Mouse (Mus musculus) embryonic facial prominence, embryonic 15.5 days (tissue): ENCODE results near the gene Il22ra2. TPM values are rescaled to one million over a fixed set of nuclear protein-coding genes. Genes with fewer than 3 reads are reported as not detected.
A peak's percentile ranks its signal among the peaks of the same experiment; 100 is the strongest.

Experiments used
- ATAC-seq: fragments of 200-750 bp; cut with Nextera tagmentation; 2 replicates; pipeline ENCODE4 v1.8.0; 2017; ENCODE audit warnings: low read depth, moderate TSS enrichment; ENCODE audit not compliant: insufficient number of reproducible peaks, low FRiP score, low TSS enrichment
- H3K27ac ChIP-seq: fragments of 300-500 bp; sonication (generic); replicated peaks from 2 replicates; pipeline ENCODE4 v1.5.1; 2015; ENCODE audit warnings: mild to moderate bottlenecking, inconsistent platforms
- H3K27me3 ChIP-seq: fragments of 300-500 bp; sonication (generic); 2 replicates; pipeline ENCODE4 v1.6.1; 2015; ENCODE audit warnings: inconsistent platforms
- H3K36me3 ChIP-seq: fragments of 300-500 bp; sonication (generic); 2 replicates; pipeline ENCODE4 v1.6.1; 2015; ENCODE audit warnings: mild to moderate bottlenecking, inconsistent platforms
- H3K4me1 ChIP-seq: fragments of 300-500 bp; sonication (generic); 2 replicates; pipeline ENCODE4 v1.6.1; 2015; ENCODE audit warnings: inconsistent platforms
- H3K4me2 ChIP-seq: fragments of 300-500 bp; sonication (generic); replicated peaks from 2 replicates; pipeline ENCODE4 v1.6.1; 2015; ENCODE audit warnings: mild to moderate bottlenecking, inconsistent platforms
- H3K4me3 ChIP-seq: fragments of 300-500 bp; sonication (generic); replicated peaks from 2 replicates; pipeline ENCODE4 v1.5.1; 2015; ENCODE audit warnings: mild to moderate bottlenecking, inconsistent platforms
- H3K9ac ChIP-seq: fragments of 300-500 bp; sonication (generic); 2 replicates; pipeline ENCODE4 v1.6.1; 2015; ENCODE audit warnings: inconsistent platforms
- H3K9me3 ChIP-seq: fragments of 300-500 bp; sonication (generic); replicated peaks from 2 replicates; pipeline ENCODE4 v1.6.1; 2016; ENCODE audit warnings: inconsistent platforms
- WGBS: fragments of 180-500 bp; shearing (Covaris S2); methylation state at CpG from one replicate; pipeline ENCODE4 v1.1.7; 2015; 5-methylcytosine and 5-hydroxymethylcytosine counted together
- polyA plus RNA-seq: library from polyadenylated mRNA; unstranded; fragments of >200 nt; fragmentation: Nextera tagmentation; extraction: Ambion mirVana; gene quantifications from 2 replicates; pipeline ENCODE4 v1.2.1, GENCODE M21; 2015

Il22ra2 gene
- polyA plus RNA-seq, 1 experiment from 2014 or later, result 0.37 TPM

DNA sequence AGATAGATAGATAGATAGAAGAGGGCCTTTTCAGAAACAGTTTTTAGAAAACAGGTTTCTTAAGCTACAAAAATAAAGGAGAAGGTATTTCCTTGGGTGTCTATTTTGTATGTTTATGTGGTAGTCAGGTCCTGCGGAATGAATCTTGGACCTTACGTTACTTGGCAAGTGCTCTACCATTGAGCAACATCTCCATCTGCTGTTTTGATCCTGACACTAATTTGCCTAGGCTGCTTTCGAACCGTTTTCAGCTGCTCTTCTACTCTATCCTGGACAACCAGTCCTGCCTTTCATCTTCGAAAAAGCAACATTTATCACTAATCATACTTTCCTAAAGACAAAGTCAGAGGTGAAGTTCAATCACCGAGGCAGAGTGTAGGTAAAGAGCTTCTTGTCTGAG lies 18.6 kb upstream of the Il22ra2 start:
- Histone ChIP-seq H3K4me1 (no peaks in the 10 kb centered on the region), H3K9me3 (no peaks in the 10 kb centered on the region), H3K27ac (no peak overlapping the region), H3K27me3 (no peaks in the 10 kb centered on the region), H3K9ac (no peak overlapping the region), H3K4me2 (no peak overlapping the region), H3K4me3 (no peak overlapping the region), H3K36me3 (peaks cover 75% of the 10 kb centered on the region)
- ATAC-seq, result no peak
- 84% methylated on average over 6 of the region's 6 CpGs for WGBS

DNA sequence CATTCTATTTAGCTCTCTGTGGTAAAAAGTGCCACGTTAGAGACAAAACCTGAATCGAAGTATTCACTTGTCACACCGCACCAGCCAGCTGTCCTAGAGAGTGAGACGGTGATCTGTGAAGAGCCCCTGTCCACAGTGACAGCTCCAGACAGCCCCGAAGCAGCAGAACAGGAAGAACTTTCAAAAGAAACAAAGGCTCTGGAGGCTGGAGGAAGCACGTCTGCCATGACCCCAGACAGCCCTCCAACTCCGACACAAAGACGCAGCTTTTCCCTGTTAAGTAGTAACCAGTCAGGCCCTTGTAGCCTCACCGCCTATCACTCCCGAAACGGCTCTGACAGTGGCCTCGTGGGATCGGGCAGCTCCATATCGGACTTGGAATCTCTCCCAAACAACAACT lies 12.7 kb upstream of the Il22ra2 start:
- Histone ChIP-seq H3K27me3 (no peaks in the 10 kb centered on the region), H3K4me1 (peaks cover 12% of the 10 kb centered on the region), H3K4me3 (no peak overlapping the region), H3K4me2 (no peak overlapping the region), H3K36me3 (peaks cover 47% of the 10 kb centered on the region), H3K27ac (no peak overlapping the region), H3K9me3 (no peaks in the 10 kb centered on the region), H3K9ac (no peak overlapping the region)
- ATAC-seq, result no peak
- 49% methylated on average over 14 of the region's 14 CpGs for WGBS

DNA sequence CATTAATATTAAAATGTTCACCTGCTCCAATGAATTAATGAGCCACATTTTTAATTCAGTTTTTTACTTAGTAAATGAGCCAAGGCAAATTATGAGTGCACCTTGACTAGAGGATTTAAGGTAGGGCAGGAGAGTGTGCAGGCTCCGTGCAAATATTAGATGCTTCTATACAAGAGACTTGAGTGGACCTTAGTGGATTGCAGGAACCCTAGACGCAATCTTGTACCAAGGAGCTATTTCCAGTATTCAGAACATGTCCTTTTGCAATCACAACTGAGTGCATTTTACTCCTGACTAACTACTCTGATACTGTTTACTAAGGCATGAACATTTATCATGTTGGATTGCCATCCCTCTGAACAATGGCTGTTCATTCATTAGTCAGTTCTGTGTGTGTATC lies 10.2 kb upstream of the Il22ra2 start:
- ATAC-seq, result no peak

DNA sequence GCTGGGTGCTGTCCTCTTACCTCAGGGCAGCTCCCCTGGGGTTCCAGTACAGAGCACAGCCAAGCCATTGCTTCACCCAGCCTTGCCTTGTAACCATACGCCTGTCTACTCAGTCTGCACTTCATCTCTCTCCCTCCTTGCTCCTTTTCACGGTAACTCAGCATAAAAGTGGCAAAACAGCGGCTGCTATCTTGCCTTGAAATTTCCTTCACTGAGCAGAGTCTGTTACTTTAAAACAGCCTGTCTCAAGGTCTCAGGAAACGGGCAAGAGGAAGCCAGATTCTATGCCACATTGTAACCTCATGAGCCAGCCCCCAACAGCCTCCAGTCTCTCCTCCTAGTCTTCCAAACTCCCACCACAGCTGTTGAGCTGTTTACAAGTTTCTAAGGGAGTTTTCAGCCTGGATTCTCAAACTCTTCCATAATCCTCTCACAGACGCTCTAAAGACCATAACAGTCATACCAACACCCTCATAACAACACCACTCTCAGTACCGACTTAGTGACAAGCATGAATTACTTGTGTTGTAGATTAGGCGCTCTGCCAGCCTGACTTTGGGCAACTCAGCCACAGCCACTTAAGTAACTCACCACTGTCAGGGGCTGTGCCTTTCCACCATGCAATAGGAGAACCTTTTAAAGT lies 8.6 kb upstream of the Il22ra2 start:
- no peak overlapping the region for H3K4me2 ChIP-seq
- 29% methylated on average over 7 of the region's 7 CpGs for WGBS

More for the DNA sequence above, 10.2 kb upstream of the Il22ra2 start:
- no peak overlapping the region for H3K4me2 ChIP-seq
- peaks cover 24% of the 10 kb centered on the region for H3K36me3 ChIP-seq
- peaks cover 12% of the 10 kb centered on the region for H3K4me1 ChIP-seq
- H3K4me3 ChIP-seq, result no peak overlapping the region
- no peak overlapping the region for H3K27ac ChIP-seq
- no peak overlapping the region for H3K9ac ChIP-seq
- no peaks in the 10 kb centered on the region for H3K27me3 ChIP-seq
- no peaks in the 10 kb centered on the region for H3K9me3 ChIP-seq
- 50% methylated on average over 2 of the region's 2 CpGs for WGBS

DNA sequence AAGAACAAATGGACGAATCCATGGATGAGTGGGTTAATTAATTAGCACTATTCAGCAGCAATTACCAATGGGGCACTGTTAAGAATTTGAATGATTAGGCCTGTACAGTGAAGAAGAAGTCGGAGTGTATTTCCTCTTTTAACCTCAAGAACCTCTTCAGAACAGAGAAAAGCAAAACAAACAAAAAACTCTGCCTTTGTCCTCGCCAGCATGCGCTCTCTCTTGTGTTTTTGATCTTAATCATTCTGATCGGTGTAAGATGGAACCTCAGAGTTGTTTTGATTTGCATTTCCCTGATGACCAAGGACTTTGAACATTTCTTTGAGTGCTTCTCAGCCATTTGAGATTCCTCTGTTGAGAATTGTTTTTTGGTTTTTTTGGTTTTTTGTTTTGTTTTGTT lies 2.1 kb upstream of the Il22ra2 start:
- H3K9ac ChIP-seq, result no peak overlapping the region
- H3K4me3 ChIP-seq, result no peak overlapping the region
- no peak for ATAC-seq
- H3K4me1 ChIP-seq, result no peaks in the 10 kb centered on the region
- no peak overlapping the region for H3K27ac ChIP-seq
- H3K4me2 ChIP-seq, result no peak overlapping the region
- no peaks in the 10 kb centered on the region for H3K36me3 ChIP-seq
- 69% methylated on average over 5 of the region's 5 CpGs for WGBS
- H3K27me3 ChIP-seq, result no peaks in the 10 kb centered on the region
- H3K9me3 ChIP-seq, result no peaks in the 10 kb centered on the region

More for the DNA sequence above, 8.6 kb upstream of the Il22ra2 start:
- H3K4me1 ChIP-seq, result peaks cover 12% of the 10 kb centered on the region
- no peak for ATAC-seq
- H3K36me3 ChIP-seq, result peaks cover 9% of the 10 kb centered on the region; the same call in 1 of the 2 replicates
- H3K27me3 ChIP-seq, result no peaks in the 10 kb centered on the region
- no peak overlapping the region for H3K4me3 ChIP-seq
- peak overlapping the region; percentile 68 for H3K27ac ChIP-seq
- H3K9me3 ChIP-seq, result no peaks in the 10 kb centered on the region
- no peak overlapping the region for H3K9ac ChIP-seq

DNA sequence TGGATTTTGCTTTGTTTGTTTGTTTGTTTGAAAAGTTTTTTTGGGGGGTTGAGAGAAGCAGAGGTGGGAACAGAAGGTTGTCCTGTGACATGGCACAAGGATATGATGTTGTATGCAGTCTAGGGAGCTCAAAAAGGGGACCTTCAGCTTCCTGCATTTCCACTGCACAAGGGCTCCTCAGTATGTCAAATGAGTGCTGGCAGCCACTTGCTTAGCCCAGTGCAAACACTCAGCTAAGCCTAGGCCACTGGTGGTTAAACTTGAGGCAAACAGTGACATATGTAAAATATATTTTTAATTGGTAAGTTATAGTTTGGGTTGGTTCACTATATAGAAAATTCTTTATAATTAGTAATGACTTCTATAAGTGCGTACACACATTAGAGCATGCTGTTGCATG lies 2.8 kb downstream of the Il22ra2 start:
- H3K36me3 ChIP-seq, result no peaks in the 10 kb centered on the region
- H3K27ac ChIP-seq, result no peak overlapping the region
- H3K9ac ChIP-seq, result no peak overlapping the region
- no peak overlapping the region for H3K4me3 ChIP-seq
- no peak overlapping the region for H3K4me2 ChIP-seq
- no peaks in the 10 kb centered on the region for H3K4me1 ChIP-seq
- ATAC-seq, result no peak
- no peaks in the 10 kb centered on the region for H3K27me3 ChIP-seq
- H3K9me3 ChIP-seq, result no peaks in the 10 kb centered on the region
- WGBS, result 77% methylated on average over 1 of the region's 1 CpGs

DNA sequence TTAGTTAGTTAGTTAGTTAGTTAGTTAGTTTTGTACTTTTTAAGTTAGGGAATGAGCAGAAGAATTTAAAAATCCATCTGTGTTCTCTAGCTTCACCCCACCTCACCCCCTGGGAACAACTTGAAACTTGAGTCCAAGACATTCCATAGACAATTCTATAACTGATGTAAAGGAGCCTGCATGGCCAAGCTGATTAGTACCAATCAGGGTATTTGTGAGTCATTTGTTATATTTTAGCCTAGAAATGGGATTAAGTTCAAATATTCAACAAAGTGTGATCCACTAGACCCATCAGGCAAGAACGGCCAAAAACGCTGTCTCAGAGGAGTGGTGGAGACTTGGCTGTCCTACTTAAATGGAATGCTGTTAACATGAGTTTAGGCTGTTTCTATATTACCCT lies 5.5 kb downstream of the Il22ra2 start:
- Histone ChIP-seq H3K9ac (no peak overlapping the region), H3K9me3 (no peaks in the 10 kb centered on the region), H3K27me3 (no peaks in the 10 kb centered on the region), H3K4me2 (no peak overlapping the region), H3K4me3 (no peak overlapping the region), H3K36me3 (no peaks in the 10 kb centered on the region), H3K4me1 (no peaks in the 10 kb centered on the region), H3K27ac (no peak overlapping the region)
- 80% methylated on average over 2 of the region's 2 CpGs for WGBS
- ATAC-seq, result no peak

DNA sequence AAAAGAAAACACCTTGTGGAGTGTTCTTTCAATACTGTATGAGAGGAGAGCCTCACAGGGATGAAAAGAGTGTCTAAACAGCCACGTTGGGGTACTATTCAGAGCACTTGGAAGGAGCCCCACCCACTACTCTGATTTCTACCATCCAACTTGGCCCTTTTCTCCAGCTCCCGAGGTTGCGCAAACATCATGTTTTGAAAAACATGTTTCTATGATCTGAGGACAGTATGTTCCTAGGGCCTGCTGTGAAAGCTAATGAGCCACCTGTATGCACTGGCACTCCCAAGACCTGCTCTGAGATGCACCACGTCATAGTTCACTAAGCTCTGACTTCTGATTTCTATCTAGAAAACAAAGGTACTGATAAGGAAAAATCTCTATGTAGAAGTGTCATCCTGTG lies 6.0 kb downstream of the Il22ra2 start:
- ATAC-seq, result no peak
- Histone ChIP-seq H3K4me3 (no peak overlapping the region), H3K9ac (no peak overlapping the region), H3K9me3 (no peaks in the 10 kb centered on the region), H3K27ac (no peak overlapping the region), H3K36me3 (no peaks in the 10 kb centered on the region), H3K27me3 (no peaks in the 10 kb centered on the region), H3K4me1 (no peaks in the 10 kb centered on the region), H3K4me2 (no peak overlapping the region)
- 69% methylated on average over 4 of the region's 4 CpGs for WGBS

DNA sequence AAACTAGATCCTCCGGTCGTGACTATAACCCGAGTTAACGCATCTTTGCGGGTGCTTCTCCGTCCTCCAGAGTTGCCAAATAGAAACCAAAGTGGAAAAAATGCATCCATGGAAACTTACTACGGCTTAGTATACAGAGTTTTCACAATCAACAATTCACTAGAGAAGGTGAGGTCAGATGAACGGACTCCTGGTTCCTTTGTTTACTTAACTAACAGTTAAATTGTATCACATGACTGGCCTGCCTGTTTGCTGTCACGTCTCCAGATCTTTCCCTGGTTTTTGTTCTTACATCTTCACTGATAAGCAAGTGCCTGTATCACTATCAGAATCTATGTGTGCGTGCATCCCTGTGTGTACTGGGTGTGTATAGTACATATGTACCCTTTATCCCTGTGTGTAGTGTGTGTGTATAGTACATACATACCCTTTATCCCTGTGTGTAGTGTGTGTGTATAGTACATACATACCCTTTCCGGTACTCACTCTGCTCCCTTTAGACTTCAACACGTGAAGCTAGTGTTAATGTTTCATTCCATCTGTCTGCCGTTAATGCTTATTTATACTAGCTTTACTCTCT lies 9.9 kb downstream of the Il22ra2 start:
- no peaks in the 10 kb centered on the region for H3K36me3 ChIP-seq
- H3K4me2 ChIP-seq, result no peak overlapping the region
- no peak for ATAC-seq
- no peak overlapping the region for H3K4me3 ChIP-seq
- WGBS, result 72% methylated on average over 13 of the region's 13 CpGs
- H3K9ac ChIP-seq, result no peak overlapping the region
- H3K9me3 ChIP-seq, result no peaks in the 10 kb centered on the region
- no peaks in the 10 kb centered on the region for H3K27me3 ChIP-seq
- no peak overlapping the region for H3K27ac ChIP-seq
- no peaks in the 10 kb centered on the region for H3K4me1 ChIP-seq

DNA sequence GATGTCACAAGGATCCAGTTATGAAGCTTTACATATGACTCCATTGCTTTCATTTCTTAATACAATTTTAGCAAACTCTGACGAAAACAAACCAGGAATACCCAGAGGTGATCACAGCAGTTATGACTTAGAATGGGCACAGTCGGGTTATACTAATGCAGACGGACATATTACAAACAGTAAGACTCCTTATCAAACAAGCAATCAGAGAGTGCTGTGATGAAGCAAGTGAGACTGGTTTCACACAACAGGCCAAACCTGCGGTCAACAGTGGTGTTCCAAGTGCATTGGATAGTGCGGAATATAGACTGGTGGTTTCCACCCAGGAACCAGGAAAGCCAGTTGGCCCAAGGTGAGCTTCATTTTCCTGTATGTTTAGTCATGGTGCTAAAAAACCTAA lies 17.1 kb downstream of the Il22ra2 start:
- no peak for ATAC-seq
- no peaks in the 10 kb centered on the region for H3K27me3 ChIP-seq
- WGBS, result 77% methylated on average over 5 of the region's 5 CpGs
- H3K9ac ChIP-seq, result no peak overlapping the region
- H3K9me3 ChIP-seq, result no peaks in the 10 kb centered on the region
- H3K27ac ChIP-seq, result no peak overlapping the region
- H3K4me1 ChIP-seq, result no peaks in the 10 kb centered on the region
- no peak overlapping the region for H3K4me3 ChIP-seq
- no peaks in the 10 kb centered on the region for H3K36me3 ChIP-seq
- no peak overlapping the region for H3K4me2 ChIP-seq

DNA sequence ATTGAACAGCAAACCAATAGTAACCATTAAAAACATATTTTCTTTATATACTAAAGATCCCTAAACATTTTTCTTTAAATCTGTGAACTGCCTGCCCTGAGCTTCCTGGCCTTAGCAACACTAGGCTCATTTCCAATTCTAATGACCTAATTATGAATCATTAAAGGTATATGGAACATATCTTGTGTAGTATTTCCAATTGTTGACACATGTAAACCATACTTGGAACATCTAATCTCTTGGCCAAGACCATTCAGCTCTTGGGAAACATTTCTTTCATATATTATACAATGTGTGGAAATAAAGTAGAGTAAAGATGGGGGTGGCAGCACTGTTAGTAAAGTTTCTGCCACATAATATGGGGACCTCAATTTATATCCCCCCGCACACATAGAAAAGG lies 17.8 kb downstream of the Il22ra2 start:
- Histone ChIP-seq H3K9me3 (no peaks in the 10 kb centered on the region), H3K27me3 (no peaks in the 10 kb centered on the region), H3K27ac (no peak overlapping the region), H3K36me3 (no peaks in the 10 kb centered on the region), H3K9ac (no peak overlapping the region), H3K4me2 (no peak overlapping the region), H3K4me3 (no peak overlapping the region), H3K4me1 (no peaks in the 10 kb centered on the region)
- WGBS, result 96% methylated on average over 1 of the region's 1 CpGs
- no peak for ATAC-seq

DNA sequence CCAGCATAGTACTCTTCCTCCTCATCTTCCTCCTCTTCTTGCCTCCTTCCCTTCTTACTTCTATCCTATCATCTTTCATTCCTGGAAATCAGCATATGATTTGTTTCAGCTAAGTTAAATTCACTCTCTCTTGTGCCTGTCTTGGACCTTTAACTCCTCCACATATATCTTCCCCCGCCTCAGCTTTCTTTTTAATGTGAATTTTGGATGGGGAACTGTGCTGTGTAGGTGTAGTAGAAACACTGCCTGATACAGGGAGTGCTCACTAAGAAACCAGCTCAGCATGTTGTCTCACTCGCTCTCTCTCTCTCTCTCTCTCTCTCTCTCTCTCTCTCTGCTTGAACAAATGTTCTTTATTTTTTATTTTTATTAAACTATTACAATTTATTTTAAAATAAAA lies 23.3 kb downstream of the Il22ra2 start:
- H3K9me3 ChIP-seq, result no peaks in the 10 kb centered on the region
- no peaks in the 10 kb centered on the region for H3K4me1 ChIP-seq
- no peaks in the 10 kb centered on the region for H3K27me3 ChIP-seq
- H3K4me2 ChIP-seq, result no peak overlapping the region
- no peak overlapping the region for H3K4me3 ChIP-seq
- H3K9ac ChIP-seq, result no peak overlapping the region
- H3K36me3 ChIP-seq, result no peaks in the 10 kb centered on the region
- ATAC-seq, result no peak
- H3K27ac ChIP-seq, result no peak overlapping the region
- 91% methylated on average over 2 of the region's 2 CpGs for WGBS
